Mouse (Mus musculus) heart, adult 2 months (tissue): Measurements from ENCODE around the gene Yy1.

ENCODE experiments used
- CTCF ChIP-seq: fragments of 200-600 bp; IDR thresholded peaks from 2 replicates; pipeline ENCODE4 v1.8.1; 2022; ENCODE audit warnings: antibody characterized with exemption, mild to moderate bottlenecking, moderate library complexity
- POLR2A ChIP-seq: fragments of 200-500 bp; IDR thresholded peaks from 2 replicates; pipeline ENCODE4 v1.6.1; 2011; ENCODE audit warnings: mild to moderate bottlenecking, low read depth, low read length, control low read depth; ENCODE audit not compliant: insufficient read depth

DNA sequence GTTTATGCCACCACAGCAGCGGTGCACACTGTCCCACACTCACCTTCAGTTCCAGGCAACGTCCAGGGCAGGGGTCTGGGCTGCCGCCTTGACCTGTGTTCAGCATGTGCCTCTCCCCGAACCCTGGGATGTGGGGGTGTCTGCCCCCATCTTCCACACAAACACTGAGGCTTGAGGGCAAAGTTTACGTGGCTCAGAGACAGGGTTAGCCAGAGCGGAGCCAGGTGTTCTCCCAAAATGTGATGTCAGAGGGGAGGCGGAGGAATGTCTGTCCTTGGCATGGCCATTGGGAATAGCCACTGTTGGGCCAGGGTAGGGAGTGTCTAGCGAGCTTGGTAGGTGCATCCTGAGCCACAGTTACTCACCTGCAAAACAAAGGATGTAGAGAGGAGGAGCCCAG is 60.0 kb downstream of the Yy1 start:
- TF ChIP-seq CTCF, result no peak
- no peak for TF ChIP-seq POLR2A
